Mouse (Mus musculus): ENCODE data around the gene Cd4.

Cd4 gene

DNA sequence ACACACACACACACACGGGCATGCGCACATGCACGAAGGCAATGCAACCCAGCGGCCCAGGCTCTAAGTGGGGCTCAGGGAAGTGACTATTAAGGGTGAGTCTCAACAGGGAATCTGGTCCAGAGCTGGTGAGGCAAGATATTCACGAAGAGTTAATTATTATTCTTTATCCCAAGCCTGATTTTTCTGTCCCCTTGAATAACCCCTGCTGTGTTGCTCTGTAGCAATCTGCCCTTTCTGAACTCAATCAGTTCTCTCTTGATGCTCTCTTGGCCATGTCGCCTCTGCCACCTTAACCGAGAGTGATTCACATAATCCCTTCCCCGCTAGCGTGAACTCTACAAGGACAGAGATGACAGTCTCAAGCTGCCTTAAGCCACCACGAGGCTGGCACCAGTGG is 4.7 kb downstream of the Cd4 start:
- DNase-seq = no peak

DNA sequence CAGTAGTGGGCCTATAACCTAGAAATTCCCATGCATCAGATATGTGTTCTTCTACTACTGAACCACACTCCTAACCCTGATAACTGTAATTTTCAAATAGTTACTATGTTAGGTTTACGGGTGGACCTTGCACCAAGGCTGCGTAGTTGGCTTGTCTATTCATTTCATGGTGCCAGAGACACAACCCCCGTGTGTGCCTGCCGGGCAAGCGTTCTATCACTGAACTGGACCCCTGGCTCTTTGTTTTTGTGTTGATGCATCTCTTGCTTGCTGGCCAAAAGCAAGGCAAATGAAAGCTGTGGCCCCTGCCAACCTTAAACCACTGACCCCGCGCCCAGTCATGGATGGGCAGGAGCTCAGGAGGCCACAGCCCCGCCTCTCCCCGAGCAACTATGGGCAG is 6.2 kb downstream of the Cd4 start:
- no peak for DNase-seq

DNA sequence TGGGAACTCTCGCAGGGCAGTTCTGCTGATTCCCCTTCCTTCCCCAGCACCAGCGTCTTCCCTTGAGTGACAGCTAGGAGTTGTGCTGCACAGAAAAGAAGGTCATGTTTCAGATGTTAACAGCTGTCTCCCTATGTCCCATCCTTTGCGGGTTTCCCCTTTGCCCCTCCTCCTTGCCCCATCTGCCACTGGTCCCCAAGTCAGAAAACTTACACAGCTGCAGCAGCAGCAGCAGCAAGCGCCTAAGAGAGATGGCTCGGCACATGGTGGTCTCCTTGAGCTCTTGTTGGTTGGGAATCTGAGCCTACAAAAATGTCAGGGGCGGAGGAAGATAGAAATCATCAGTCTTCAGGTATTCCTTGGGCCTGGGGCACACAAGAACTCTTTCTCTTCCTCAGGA is 8.6 kb downstream of the Cd4 start:
- peak; percentile 74 for DNase-seq

DNA sequence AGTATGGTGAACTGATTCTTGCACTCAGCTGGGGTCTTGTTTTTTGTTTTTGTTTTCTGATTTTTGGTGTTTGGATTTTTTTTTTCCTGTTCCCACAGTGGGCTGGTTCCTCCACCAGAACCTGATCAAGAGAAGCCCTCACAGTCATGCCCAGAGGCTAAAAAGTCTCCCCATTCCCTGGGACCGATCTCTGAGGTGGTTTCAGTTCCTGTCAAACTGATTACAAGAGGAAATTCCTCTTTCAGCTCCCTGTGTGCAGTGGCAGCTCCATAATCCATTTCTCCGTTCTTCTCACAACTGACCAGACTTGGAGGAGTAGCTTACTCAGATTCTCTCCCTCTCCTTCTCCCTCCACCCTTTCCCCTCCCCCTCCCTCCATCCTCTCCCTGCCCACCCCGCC is 13.7 kb downstream of the Cd4 start:
- no peak for DNase-seq

DNA sequence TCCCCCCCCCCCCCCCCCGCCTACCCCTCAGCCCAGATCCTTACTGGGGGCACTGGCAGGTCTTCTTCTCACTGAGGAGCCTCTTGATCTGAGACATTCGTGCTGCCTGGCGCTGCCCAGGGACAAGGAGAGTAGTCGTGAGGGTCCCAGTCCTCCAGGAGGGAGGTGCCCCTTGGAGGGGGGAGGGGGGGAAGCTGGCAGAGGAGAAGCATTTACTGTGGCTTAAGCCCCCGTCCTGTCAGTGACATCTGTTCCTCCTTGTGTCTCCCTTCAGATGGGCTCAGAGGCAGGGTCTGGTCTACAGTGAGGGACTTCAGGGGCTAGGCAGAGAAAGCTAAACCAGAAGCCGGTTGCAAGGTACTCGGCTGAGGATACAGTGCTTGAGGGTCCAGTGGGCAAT is 21.5 kb downstream of the Cd4 start:
- DNase-seq = peak; percentile 40

DNA sequence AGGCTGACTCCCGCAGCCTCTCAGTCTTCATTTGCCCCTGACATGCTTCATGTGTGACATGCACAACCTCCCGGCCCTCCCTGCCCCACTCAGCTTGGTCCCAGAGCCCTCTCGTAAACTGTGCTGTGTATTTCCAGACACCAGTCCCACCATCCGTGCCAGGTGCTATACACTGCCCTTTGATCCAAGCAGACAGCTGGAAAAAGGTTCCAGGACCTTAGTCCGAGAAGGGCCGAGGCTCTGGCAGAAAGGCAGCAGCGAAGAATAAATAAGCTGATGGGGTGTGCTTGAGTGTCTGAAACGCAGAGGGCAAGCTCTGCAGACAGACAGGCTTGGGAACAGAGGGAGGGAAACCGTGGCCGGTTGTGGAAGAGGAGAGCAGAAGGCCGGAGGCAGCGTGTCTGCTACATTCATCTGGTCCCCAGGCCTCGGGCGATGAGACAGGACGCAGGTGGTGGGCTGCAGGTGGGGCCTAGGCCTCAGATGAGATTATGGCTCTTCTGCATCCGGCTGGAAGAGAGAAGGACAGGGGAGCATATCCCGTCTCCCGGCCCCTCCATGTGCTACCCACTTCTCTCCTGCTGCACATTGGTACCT is 22.2 kb downstream of the Cd4 start:
- DNase-seq = no peak

DNA sequence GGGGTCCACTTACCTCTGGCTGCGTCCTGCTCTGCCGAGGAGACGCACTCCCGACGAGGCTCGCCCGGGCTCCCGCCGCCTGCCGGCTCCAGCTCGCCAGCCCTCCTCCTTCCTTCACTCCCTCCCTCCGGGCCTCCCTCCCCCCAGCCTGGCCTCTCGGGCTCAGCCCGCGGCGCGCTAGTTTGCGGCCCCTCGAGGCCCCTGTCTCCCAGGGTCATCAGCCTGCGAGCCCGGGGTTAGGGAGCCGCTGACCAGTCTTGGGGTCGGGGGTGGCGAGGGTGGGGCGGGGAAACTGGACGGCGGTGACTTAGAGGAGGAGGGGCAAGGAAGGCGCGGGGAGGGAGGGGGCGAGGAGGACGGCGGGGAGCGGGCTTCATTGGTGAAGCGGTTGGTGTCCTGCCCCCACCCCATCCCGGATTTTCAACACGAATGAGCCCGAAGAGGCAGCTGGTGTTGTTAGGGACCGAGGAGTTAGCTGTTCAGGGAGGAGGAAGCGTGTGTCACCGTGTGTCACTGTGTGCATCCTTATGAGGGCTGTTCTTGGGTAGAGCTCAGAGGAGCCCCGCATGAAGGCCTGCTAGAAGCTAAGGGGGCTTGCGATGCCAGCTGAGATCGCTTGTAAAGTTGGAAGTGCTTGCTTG is 24.2 kb downstream of the Cd4 start, which contains the start of gene Gpr162:
TSS of gene Gpr162 (minus strand) at position 326 of the 641 bp plus-strand sequence.
- peak; percentile 86 for DNase-seq

DNA sequence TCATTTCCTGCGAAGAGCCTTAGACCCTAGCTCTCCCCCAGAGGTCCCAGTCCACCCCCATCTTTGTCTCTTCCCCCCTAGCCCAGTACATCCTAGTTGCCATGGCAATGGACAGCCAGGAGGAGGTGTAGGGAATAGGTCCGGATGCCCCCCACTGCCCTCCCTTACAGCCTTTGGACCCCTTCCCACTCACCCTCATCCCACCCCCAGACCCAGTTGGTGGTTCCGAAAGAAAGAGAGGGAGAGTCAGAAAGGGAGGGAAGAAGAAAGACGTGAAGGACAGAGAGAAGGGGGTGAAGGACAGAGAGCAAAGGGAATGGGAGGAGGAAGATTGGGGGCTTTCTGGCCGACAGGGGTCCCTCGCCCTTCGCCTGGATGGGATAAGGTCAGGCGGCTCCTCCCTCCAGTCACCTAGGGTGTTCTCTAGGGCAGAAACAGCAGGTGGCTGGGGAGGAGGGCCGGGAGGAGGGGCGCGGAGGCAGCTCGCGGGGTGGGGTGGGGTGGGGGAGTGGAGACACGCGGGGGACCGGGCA is 24.8 kb downstream of the Cd4 start:
- peak; percentile 71 for DNase-seq

DNA sequence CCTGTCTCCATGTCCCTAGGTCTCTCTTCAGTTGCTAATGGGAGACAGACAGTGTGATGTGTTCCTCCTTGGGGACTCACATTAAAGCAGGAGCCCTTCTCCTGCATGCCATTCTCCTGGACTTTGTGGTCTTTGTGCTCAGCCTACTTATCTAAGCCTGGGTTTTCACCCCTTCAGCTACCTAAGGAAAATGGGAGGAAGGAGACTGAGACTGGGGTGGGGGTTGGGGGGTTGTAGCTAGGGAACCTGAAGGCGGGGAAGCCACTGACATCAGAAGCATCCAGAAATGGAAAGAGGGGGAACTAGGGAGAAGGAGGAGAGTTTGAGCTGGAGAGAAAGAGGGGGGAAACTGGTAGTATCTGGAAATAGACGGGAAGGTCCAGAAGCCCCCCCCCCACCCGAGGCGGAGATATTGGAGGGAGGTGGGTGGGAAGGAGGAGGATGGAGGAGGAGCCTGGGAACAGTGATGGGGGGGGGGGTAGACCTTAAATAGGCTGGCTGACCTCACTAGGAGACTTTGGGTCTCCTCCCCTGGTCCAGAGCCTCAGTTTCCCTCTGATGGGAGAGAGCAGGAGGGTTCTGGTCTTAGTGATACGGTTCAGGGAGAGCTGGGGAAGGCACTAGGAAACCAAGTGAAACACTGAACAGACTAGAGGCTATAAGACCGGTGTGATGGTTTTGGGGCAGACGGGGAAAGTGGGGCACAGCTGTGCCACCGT is 25.5 kb downstream of the Cd4 start:
- peak; percentile 45 for DNase-seq

DNA sequence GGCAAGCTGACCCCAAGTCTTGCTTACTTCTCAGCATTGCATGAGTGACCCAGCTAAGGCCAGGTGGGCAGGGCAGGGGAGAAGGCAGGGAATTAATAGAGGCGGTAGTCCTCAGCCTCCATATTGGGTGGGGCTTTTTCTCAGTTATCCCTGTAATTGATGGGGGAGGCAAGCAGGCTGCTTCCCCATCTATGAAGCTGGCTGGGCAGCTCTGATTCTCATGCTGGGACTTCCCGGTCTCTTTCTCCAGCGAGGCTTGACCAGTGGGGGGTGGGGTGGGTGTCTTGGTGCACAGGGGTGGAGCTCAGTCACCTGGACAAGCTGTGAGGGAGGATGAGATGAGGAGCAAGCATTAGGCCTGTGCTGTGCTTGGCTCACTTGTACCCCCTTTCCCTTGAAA is 26.2 kb downstream of the Cd4 start:
- peak; percentile 49 for DNase-seq

DNA sequence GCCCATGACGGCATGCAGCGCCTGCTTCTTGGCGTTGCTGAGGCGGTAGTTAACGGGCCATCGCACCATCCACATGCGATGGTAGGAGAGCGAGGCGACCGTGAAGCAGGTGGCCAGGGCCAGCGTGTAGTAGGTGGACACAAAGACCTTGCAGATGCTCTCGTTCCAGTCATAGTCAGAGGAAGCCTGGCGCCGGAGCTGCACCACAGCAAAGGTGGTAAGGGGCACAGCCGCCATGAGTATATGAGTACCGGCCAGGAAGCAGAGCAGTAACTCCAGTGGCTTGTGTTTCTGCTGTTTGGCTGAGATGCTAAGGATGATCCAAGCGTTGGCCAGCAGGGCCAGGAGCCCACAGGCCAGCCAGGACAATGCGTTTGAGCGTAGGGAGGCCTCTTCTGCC is 26.8 kb downstream of the Cd4 start:
- peak; percentile 43 for DNase-seq

DNA sequence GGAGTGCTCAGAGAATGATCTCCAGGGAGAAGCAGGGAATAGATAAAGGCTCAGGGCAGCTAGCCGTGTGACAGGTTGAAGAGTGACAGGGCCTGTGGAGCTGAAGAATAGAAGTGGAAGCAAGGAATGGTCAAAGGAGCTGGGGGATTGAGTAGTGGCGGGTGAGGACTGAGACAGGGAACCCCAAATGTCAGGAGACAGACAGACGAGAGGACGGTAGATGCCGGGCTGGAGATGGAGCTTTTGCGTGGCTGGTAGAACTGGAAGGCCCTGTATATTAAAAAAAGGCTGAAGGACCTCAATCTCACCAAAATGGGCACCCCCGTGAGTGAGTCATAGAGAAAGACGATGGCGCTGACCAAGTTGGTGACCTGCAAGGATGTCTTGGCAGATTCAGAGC is 27.5 kb downstream of the Cd4 start:
- DNase-seq = no peak

DNA sequence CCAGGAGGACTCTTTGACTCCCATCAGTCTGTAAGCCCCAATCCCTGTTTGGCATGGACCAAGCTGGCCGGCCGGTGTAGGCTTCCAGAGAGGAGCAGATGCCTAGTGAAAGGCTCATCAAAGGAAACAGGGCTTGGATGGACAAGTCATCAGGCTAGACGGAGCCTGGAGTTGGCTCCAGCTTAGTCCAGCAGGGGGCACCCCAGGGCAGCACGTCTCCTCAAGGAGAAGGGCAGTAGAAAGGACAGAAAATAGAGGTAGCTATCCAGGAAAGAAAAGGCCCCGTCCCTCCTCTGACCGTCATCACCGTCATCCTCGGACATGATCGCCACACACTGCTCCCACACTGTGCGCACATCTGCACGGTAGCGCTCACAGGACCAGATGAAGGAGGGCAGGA is 28.3 kb downstream of the Cd4 start:
- DNase-seq = peak; percentile 96

DNA sequence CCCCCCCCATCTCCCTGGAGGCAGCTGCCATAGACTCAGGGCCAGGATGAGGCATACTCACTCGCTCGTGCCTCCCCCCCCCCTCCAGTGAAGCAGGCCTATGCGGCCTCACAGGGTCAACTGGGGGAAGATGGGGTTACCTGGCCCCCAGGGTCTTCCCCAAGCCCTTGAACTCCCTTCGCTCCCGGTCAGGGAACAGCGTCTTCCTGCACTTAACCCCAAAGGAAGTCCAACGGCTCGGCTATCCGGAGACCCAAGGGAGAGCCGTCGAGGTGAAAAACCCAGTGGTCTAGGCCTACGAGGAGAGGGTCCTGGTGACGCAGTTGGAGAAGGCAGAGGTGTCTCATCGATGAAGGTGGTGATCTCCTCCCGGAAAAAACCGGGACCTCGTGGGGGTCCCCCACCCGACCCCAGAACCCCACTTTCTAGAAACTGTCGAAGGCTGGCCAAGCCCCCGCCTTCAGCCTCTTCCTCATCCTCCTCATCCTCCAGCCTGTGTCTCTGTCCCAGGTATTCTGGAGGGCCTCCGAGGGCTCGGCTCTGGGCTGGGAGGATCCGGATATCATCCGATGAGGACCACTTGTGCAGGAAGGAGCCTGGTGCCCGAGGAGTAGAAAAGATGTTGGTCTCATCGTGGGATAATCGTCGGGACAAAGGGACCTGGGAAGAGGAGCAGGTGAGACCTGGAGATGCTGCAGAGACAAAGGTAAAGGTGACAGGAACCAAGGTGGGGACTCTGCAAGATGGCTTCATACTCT is 29.3 kb downstream of the Cd4 start:
- DNase-seq = no peak

DNA sequence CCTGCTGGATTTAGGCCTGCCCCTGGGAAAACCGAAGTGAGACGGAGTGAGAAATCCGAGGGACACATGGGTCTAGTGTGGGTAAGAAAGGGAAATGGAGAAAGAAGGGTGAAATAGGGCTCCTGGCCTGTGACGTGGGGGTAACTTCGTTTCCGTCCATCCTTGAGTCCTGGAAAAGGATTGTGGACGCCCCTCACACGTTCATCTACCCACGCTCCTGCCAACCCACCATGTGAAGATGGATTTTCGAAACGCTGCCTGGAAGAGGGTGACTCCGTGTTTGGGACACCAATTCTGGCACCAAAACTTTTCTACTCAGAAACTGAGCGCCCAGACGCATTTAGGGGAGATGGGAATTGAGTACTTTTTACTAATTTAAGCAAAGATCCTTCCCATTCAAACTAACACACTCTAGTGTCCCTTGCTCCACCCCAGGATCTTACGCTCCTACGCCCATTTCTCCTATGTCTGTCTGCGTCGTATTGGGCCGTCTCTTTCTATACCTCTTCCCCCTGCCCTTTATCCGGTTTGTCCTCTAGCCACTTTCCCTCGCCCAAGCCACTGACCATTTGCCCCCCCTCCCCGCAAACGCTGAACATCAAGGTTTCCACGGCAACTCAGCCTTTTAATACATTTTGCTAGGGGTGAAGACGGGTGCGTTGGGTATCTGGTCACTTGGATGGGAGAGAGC is 30.0 kb downstream of the Cd4 start:
- DNase-seq = peak; percentile 38

DNA sequence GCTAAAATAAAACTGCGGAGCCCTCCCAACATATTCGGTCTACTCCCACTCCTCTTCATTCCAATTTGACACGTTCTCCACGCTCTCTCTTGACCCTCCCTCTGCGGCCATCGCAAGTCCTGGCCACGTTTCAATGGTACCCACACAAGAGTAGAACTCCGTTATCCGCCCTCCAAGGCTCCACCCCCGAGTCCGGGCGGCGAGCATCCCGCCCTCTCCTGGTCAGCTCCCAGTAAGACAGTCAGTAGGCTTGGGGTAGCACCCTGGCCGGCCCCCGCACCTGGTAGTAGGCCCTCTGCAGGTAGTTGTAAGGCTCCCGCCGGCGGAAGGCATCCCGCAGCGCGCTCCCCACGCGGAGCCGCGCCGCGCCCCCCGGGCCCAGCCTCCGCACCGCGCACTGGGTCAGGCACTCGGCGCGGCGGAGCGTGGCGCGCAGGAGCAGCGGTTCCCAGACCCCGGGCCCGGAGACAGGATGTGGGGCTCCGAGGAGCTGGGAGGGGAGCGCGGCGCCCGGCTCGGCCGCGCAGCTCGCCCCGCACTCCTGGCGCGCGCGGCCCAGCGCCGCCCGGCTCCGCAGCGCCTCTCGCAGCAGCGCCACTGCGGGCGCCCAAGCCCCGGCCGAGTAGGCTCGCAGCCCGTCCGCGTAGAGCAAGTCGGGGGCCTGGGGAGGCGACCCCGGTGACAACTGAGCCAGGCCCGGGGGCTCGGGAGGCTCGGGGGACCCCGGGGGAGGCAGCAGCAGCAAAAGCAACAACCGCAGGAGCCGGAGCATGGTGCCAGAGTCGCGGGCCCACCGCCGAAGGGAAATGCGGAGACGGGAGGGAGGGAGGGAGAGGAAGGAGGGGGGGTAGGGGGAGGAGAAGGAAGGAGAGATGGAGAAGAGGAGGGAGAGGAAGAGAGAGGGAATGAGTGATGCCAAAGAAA is 30.8 kb downstream of the Cd4 start, which contains the start of gene P3h3:
TSS of gene P3h3 (minus strand) at position 837 of the 924 bp plus-strand sequence.
- peak; percentile 86 for DNase-seq

DNA sequence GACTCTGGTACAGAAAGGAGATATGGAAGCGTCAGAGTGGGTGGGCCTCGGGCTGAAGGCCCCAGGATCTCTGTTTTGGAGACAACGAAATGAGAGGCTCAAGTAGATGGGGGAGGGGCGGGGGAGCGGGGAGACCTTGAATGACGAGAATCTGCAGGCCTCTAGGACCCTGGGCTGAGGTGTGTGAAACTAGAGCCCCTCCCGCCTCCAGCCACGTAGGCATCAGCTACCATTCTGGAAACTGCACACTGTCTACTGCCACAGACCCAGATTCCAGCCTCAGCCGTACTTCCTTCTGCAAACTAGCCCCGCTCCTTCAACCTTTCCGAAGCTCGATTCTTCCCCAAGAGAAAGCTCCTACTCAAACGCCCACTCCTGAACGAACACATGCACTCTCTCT is 31.7 kb downstream of the Cd4 start:
- no peak for DNase-seq

DNA sequence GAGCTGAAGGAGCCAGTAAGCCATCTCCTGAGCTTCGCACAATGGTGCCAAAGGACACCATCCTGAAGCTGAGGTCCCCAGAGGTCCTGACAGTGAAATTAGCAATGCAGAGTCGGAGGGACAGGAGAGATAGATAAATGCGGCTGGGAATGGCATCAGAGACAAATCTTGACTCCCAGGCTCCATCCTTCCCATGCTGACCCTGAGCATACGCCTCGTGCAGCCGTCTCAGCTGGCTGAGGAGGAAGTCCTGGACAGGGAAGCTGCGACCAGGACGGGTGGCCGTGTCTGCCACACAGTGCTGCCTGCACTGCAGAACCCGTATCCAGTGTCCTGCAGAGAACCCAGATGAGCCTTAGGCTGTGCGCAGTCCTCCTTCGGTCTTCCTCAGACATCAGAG is 33.4 kb downstream of the Cd4 start:
- no peak for DNase-seq

DNA sequence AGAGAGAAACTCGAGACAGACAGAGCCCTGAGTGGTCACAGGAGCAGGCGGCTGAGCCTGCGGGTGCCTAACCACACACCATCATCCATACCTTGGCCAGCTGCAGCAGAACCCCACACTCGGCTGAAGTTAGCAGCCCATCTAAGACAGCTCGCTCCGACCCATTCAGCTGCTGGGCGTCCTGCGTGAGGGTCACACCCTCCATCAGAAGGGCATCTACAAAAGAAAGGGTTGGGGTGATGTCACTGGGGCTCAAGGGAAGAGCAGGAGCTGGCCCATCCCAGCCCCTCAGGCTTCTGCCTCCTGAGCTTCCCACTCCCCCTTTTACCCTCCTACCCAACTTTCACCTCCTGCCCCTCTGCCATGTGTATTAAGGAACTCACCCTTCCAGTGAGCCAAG is 37.5 kb downstream of the Cd4 start:
- DNase-seq = no peak

DNA sequence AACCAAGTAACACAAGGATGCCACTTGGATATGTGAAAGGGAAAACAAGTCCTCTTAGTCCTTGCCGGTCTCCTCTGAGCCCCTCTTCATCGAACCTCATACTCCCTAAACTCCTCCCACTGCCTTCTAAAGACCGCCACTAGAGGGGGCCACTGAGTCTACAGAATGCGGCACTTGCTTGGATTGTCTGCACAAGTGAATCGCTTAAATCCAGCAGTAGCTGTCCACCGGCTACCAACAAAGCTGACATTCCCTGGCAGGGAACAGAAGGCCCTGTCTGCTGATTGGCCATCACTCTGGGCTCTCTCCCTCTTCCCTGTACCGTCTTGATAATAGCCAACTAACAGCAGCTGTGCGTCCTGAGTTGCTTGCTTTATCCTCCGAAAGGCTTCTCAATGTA is 40.7 kb downstream of the Cd4 start:
- peak; percentile 97 for DNase-seq

All from thymus, postnatal 4 days (tissue).